Mouse (Mus musculus) gastrocnemius, postnatal 10 days (tissue): ENCODE data around the gene Kank3. TPM values are rescaled to one million over a fixed set of nuclear protein-coding genes. Genes with fewer than 3 reads are reported as not detected.

ENCODE experiments used
- DNase-seq: peaks from one replicate; pipeline ENCODE4 v3.0.0; 2021; ENCODE audit warnings: mixed read lengths
- long read RNA-seq, 2 experiments: library from polyadenylated mRNA; stranded (forward); transcript quantifications; one replicate each; pipeline ENCODE4 v2.0.0; 2021
- total RNA-seq, 2 experiments: library from RNA; stranded (reverse); gene quantifications; 2 replicates each; pipeline ENCODE4 v1.2.3; 2021

Kank3 gene
- total RNA-seq: 10 to 100 TPM; 27.6 to 33.3 TPM
- long read RNA-seq, experiment 1, transcript Kank3-201 (11 exons, 2,641 nt): major isoform, 74 of 133 reads
- long read RNA-seq, experiment 1, partial matches to known transcripts: 24 of 133 reads
- long read RNA-seq, experiment 1, other reads (novel, unspliced or antisense): 31 of 133 reads
- long read RNA-seq, experiment 2, transcript Kank3-201 (11 exons, 2,641 nt): major isoform, 72 of 119 reads
- long read RNA-seq, experiment 2, partial matches to known transcripts: 20 of 119 reads
- long read RNA-seq, experiment 2, other reads (novel, unspliced or antisense): 20 of 119 reads

DNA sequence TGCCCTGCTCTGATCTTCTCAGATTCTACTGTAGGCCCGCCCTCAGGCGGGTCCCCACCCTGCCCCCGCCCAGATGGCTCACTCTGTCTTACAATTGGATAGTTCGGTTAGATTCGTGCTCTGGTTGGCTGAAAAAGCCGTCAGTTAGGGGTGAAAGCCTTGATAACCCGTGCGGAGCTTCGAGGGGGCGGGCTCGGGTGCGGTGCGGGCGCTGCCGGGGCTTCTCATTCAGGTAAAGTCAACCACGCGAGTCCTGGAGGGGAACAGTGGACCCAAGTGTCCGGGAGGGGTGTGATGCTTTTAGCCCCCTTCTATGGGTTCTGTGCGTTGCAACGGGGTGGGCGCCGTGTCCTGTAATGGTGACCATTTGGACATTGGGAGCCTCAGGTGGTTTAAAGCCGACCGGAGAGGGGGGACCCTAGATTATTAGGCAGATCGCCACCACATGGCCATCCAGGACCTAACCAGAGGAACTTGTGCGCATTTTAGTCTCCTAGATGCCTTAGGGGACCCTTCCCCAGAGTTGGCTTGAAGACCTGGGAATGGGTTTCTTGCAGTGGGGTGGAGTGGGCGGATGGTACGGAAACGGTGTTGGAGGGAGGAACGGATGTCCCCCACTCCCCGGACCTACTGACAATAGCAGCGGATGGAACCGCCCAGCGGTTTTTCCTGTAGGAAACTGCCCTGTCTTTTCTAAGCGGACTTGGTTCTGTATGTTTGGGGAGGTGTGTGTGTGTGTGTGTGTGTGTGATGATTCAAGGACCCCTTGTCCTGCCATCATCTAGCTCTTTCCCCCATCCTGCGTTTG, at the start of gene Kank3:
Kank3 (plus strand) TSS at position 186 of the 808 bp plus-strand sequence.
- DNase-seq: peak; percentile 91

DNA sequence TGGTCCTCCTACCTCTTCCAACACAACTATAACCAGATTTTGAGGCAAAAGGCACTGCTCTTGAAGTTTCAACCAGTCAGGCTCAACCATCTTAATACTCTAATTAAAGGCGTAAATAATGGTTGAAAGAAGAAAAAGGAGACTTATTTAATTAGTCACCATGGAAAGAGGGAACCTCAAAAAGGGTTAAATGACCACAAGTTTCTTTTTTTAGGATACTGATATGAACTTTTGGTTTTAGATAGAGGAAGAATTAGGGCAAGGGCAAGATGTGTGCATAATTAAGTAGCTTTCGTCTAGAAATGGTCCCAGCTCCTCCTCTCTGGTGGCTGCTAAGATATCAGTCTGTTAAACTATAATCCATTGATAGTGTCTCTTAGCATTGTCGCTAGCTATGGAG, 43.9 kb upstream of the Kank3 start:
- no peak for DNase-seq

DNA sequence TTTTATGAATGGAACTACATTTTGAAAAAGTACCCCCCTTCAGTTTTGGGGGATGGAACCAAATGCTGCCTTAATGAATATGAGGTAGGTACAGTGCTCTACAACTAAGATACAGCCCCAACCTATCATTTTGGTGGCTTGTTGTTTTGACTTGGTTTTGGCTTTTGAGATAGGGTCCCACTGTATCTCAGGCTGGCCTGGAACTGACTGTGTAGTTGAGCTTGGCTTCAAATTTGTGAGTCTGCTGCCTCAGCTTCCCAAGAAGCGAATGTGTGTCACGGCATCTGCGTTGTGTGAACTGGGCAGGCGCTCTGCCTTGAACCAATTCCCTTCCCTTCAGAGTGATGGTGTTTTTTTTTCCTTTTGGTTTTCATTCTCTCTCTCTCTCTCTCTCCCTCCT, 38.7 kb upstream of the Kank3 start:
- no peak for DNase-seq

DNA sequence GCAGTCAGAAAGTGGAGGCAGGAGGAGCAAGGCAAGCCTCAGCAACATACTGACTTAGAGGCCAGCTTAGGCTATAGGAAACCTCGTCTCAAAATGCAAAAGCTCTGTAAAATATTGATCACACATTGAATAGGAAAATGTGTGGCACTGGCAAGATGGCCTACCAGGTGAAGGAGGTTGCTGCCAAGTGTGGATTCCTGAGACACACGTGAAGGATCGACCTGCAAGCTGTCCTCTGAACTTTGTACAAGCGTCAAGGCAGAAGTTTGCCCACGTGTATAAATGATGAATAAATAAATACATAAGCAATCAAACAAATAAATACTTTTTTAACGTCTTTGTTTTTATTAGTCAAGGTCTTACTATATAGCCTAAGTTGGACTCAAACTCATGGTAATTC, 36.9 kb upstream of the Kank3 start:
- no peak for DNase-seq

DNA sequence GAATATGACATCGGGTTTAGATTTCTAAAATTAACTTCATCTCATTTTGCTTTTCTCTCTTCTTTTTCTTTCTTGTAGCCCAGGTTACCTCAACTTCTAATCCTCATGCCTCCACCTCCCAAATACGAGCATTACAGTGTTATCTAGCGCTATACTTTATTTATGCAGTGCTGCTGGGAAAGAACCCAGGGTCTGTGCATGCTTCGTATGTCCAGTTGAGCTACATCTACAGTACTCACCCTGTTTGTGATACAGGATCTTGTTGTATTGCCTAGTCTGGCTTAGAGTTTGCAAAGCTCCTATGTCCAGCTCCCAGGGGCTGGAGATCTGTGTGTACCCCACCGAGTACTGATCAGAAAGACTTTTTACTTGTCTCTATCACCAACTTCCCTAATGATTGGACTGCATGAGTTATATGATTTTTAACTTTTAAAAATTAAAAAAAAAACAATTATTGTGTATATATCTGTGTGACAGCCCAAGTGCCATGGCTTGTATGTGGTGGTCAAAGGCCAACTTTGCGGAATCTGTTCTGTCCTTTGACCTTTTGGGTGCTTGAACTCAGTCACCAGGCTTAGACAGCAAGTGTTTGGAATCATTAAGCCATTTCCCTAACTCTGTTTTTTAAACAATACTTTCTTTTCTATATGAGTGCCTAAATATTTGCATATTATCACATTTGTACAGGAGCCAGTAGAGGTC, 36.3 kb upstream of the Kank3 start:
- DNase-seq: no peak

DNA sequence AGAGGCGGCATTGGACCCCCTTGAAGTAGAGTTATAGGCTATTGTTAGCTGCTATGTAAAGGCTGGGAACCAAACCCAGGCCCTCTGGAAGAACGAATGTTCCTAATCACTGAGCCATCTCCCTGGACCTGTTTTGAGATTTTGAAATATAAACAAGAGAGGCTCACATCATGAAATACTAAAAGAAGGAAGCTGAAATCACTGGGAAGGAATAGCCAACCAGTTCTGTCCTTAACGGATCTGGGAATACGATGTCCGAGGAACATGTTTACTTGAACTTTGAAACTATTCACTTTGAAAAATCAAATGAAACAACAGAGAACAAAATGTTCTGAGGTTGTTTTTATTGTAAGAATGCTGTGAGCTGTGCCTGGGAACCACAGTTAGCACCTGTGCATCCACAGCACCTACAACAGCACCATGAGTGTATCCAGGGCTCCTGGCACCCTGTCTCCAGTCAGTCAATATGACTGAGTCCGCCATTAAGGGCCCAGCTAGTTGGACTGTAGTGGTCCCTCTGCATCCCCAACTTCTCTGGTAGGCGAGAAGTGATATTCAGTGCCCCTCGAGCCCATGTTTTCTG, 35.7 kb upstream of the Kank3 start:
- DNase-seq: no peak

DNA sequence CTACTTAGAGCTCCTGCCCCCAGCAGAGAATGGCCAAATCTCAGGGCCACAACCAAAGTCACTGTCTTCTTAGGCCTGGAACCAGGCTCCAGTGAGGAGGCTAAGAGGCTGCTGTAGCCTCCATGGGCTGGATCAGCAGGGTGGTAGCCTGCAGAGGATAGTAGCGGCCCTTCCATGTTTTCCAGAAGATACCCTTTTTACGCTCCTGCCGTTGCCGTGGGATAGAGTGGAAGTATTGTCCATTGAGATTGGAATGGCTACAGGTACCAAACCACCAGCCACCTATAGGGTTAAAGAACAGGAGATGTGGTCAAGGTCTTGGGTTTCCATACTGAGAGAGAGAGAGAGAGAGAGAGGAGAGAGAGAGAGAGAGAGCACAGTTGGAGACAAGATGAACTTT, 35.0 kb upstream of the Kank3 start:
- no peak for DNase-seq

DNA sequence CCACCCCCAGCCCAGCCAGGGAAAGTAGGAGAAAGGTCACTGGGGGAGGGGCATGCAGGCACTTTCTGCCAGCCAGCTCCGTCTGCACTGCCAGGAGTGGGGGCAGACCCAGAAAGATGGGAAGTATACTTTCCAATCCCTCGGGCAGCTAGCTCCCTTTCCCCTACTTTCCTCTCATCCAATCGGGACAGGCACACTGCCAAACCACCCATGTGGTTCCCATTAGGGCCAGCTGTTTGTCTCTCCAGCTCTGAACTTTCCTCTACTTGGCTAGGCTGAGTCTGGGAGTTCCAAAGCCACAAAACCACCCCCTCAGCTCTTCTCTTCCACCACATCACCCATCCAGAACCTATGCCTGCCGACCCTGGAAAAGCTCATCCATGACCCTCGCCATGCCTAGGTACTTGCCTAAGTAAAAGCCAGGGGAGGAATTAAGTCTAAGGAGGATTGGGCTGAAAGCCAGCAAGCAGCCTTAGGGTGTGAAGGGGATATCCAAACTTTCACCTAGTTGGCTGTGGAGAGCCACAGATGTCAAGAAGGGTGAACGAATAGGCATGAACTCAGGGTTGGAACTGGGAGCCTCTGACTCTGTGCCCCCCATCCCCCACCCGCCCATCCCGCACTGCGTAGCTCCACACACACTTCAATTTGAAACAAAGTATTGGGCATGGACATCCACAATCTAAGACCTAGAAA, 30.9 kb upstream of the Kank3 start:
- peak; percentile 98 for DNase-seq

DNA sequence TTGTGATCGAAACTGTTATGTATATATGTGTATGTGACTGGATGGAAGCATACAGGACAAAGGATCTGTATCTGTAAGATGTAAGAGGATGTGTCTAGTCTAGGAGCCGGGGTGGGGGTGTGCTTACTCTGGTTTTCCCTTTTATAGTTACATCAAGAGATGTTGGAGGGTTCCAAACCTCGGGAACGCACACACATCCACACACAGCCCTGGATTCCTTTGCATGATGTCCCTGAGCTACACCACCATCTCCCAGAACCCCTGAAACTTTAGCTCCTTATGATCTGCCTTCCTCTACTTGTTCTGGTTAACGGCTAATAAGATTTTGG, 30.4 kb upstream of the Kank3 start:
- DNase-seq: no peak

DNA sequence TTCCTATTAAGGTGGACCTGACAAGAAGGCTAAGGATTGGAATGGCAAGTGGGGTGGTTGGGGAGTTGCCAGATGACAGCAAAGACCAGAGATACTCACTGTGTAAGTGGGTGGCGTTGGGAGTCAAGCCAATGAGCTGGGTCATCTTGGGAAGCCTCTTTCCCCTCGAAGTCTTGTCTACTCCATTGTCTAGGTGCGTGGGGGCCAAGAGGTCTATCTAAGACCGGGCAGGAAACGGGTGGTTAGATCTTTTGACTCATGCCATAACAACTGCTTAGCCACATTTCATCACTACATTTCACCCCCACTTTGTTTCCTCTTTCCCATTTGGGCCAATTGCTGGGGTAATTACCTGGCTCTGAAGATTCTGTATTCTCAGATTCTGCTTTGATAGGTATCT, 29.9 kb upstream of the Kank3 start:
- DNase-seq: peak; percentile 46

DNA sequence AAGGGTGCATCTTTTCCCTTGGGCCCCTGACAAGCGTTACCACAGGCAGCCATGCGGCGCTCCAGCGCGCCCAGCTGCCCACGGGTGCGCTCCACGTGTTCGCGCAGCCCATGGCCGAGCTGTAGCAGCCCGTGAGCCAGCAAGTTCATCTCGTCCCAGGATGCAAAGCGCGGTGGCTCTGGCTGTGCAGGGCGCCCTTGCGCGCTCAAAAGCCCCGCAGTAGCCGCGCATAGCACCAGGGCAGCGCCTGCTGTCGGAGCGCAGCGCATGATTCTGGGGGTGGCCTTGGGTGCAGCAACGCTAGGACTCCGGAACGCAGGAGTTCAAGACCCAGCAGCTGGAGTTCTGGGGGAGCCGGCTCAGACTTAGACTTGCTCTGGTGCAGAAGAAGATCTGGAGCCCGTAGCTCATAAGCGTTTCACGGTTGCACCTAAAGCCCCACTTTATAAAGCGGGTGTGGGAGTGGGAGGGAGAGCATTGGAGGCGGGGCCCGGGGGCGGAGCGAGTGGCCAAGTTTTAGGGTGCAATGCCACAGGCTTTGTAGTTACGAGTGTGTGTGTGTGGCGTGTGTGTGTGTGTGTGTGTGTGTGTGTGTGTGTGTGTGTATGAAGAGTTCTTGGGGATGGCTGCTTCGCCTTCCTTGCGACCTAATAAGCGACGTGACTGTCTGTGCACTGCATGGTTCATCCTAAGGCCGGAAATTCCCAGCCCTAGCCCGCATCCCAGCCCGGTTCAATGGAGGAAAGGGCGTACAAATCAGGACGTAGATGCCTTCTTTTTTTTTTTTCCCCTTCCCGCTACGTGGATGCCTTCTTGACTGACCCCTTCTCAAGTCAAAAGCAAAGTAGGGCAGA, 29.0 kb upstream of the Kank3 start, which contains the start of gene Angptl4:
Angptl4 (minus strand) TSS at position 707 of the 854 bp plus-strand sequence.
- peak; percentile 74 for DNase-seq

DNA sequence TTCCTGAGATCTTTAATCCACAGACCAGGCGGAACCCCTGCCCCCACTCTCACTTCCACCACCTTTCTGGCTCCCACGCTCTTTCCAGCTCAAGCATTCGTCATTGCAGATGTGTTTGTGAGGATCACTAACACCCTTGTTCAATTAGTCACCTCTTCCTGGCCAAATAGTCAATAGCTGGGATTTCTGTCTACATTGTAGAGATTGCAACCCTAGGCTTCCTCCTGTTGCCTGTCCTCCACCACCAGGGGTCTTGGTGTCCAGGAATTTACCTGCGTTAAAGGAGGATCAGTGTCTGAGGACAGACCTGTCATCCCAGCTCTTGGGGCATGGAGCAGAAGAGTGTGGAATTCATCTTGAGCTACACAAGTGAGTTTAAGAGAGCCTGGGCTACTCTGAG, 28.3 kb upstream of the Kank3 start:
- no peak for DNase-seq

DNA sequence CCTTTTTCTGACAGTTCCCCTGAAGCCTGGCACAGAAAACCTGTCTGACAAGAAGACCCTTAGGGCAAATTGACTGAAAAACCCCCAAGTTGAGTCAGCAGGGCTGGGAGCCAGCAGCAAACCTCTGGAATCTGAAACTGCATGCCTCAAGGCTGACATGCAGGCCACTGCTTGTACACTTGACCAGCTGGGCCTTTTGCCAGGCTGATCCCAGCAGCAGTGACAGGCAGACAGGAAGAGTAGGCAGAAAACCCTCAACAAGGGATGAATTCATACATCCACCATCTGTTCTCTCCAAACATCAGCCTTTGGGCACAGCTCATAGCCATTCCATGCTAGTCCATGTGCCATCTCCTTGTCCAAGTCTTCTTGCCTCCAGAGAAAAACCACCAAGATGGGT, 26.9 kb upstream of the Kank3 start:
- peak; percentile 84 for DNase-seq

DNA sequence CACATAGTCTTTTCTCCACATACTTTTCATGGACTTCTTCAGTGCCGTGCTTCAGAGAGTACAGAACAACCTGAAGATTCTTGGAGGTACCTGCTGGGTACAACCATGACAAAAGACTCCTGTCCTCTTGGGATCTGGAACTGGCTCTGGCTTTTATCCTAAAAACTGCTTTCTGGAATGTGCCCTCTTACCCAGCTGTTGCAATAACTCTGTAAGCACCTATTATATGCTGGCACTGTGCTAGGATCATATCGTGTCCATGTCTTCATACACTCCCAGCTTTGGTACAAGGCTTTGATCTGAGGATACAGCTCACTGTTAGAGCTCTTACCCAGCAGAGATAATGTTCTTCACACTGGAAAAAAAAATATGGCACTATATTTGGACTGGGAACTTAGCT, 25.4 kb upstream of the Kank3 start:
- no peak for DNase-seq

DNA sequence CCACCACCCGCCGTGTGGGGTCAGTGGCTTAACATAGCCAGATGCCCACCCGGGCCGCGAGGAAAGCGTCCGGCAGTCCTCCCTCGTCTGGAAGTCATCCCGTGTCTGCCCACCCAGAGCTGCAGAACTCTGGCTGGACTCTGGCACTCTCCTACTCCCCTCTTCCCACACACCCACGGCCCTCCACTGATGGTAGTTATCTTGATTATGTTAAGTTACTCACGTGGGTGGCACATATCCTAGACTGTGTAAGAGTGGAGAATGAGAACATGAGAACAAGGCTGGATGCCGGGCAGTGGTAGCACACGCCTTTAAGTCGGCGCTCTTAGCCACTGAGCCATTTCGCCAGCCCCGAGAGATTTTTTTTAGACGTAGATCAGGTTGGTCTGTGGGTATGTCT, 23.9 kb upstream of the Kank3 start:
- no peak for DNase-seq

DNA sequence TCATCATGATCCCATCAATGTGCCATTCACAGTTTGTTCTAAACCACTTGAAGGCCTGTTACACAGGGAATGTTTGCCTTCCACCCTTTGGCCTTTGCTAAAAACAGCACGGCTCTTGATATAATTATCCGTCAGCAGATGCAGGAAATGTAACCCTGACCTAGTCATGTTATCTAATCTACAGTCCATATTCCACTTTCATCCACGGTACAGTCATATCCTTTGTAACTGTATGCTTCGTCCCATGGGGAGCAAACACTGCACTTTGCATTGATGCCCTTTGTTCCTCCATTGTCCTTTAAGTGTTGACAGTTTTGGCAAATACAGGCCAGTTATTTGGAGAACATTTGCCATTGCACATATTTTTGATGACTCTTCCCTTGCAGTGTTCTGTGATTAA, 21.6 kb upstream of the Kank3 start:
- DNase-seq: no peak

DNA sequence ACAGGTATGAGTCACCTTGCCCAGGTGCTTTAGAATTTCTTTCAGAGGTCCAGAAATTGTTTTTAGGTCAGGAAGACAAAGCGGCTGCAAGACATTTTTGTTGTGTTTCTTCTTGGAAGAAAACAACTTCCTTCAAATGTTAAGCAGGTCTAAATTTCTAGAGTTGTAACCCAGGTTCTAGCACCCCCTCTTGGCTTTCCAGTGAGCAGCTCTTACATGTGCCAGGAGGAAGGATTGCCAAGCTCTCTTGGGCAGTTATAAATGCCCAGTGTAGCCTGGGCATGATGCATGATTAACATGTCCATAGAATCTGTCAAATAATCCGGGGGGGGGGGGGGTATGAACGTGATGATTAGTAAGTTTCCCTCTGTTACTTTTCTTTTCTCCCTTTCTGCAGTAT, 12.0 kb upstream of the Kank3 start:
- DNase-seq: no peak

DNA sequence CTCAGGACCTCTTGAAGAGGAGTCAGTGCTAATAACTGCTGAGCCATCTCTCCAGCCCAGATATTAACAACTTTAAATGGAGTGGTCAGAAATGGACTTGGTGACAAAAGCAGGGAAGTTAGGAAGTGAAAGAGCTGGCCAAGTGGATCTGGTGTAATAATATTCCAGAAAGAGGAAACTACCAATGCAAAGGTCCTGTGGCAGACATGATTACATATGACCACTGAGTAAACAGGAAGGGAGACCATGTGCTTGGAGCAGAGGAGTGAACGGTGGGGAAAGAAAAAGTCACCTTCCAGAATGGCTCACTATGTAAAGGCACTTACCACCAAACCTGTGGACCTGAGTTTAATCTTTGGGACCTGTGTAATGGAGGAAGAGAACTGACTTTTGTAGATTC, 11.0 kb upstream of the Kank3 start:
- DNase-seq: no peak

DNA sequence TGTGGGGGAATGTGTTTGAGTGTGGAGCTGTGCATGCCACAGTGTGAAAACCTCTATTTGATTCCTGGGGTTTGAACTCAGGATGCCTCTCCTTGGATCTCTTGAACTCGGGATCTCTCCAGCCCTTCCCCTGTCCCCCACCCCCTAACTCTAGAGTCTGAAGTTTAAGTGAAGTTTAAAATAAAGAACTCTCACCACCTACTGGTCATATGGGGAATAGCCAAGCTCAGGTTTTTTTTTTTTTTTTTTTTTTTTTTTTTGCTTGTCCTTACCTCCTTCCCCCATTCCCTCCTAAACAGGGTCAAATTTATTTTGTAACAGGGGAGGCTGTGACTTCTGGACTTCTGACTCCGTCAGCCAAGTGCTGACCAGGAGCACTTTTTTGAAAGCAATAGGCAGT, 8.1 kb upstream of the Kank3 start:
- no peak for DNase-seq

DNA sequence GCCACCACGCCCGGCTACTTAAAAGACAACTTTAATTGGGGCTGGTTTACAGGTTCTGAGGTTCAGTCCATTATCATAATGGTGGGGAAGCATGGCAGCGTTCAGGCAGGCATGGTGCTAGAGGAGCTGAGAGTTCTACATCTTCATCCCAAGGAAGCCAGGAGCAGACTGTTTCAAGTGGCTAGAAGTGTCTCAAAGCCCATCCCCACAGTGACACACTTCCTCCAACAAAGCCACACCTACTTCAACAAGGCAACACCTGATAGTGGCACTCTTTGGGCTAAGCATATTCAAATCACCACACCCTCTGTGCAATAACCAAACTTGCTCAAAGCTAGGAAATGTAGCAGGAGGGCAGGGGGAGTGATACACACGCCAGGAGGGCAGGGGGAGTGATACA, 6.1 kb upstream of the Kank3 start:
- DNase-seq: no peak

DNA sequence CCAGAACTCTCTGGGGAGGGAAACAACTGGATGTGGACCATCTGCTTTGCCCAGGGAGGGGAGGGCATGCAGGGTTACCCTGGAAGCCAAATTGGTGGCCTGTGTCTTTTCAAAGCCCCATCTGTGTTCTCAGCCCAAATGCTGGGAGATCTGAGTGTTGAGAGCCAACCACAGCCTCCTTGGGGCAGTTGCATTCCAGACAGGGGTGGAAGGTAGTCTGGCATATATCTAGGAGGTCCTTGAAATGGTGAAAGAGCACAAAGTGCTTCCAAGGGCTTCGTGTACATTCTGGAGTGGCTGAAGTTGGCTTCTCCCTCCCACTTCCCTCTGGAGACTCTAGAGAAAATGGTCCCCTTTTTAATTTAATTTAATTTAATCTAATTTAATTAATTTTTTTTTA, 5.6 kb upstream of the Kank3 start:
- no peak for DNase-seq
